Mouse (Mus musculus): ENCODE data around the gene AW011738. TPM values are rescaled to one million over a fixed set of nuclear protein-coding genes. Genes with fewer than 3 reads are reported as not detected.

Gene AW011738
- total RNA-seq (2021) = 1 to 10 TPM; 2.6 to 3.5 TPM
- long read RNA-seq, experiment 1, partial matches to known transcripts = 0 of 2 reads
- long read RNA-seq, experiment 1, other reads (novel, unspliced or antisense) = 0 of 2 reads
- long read RNA-seq, experiment 2, partial matches to known transcripts = 0 of 3 reads
- long read RNA-seq, experiment 2, other reads (novel, unspliced or antisense) = 1 of 3 reads

DNA sequence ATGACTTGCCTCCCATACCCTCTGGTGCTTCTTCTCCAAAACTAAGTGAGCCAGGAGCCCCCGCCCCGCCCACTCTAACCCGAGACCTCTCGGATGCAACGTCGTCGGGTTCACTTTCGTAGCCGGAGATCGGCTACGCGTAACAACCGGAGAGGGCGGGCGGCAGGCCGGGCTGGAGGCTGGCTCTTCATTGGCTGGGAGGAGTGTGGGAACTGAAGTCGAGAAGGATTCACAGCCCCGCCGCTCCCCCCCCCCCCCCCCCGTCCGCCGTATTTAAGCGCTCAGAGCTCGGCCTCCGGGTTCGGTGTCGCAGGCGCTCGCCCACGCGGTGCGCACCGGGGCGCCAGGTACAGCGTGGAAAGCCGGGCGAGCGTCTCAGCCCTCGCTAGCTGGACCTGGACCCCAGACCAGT is at the start of gene AW011738:
AW011738 (plus strand) TSS at position 304 of the 412 bp plus-strand sequence.
- DNase-seq = peak; percentile 79

DNA sequence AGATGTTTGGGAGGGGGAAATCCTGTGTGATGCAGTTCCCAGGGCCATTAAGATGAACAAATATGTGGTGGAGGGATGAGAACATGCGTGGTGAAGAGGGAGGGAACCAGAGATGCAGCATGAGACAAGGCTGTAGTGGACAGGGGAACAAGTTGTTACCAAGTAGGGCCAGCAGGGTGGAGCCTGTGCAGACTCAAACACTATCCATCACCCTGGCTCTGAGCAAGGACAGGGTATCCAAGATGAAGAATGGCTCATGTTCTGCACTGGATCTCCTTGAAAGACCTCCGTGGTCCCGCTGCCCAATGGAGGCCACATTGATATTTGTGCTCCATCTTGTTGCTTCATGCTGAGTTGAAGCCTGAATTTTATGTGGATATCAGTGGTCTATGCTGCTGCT is 48.3 kb upstream of the AW011738 start:
- no peak for DNase-seq

DNA sequence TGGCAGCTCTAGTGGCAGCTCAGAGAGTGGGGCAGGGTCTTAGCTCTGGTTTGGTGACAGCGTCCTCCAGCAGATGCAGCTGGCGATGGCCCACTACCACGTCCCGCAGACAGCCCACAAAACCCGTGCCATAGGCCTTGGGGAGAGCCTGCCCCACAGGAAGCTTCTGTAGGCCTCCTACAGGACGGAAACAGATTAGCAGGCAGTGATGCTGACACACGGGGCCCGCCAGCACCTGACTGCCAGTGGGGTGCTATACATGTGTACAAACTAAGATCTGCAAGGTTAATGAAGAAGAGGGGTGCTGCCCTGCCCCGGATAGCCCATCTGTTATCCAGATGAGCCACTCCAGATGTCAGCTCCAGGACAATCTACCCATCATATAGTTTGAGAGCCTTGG is 36.6 kb upstream of the AW011738 start:
- DNase-seq = peak; percentile 1

DNA sequence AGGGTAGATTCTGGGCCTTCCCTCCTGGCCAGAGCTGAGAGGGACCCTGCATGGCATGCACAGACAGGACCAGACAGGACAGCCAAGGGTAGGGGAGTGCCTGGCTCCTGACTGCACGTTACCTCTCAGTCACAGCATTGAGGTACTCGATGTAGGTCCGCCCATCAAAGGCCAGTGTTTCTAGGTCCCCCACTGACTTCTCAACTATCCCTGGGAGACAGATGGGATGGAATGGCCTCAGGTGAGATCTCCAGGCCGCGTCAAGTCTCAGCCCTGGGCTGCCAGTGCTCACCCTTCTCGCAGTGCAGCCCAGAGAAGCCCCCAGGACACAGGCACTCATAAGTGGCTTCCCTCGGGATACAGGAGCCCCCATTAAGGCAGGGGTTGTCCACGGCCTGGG is 34.5 kb upstream of the AW011738 start:
- DNase-seq = no peak

DNA sequence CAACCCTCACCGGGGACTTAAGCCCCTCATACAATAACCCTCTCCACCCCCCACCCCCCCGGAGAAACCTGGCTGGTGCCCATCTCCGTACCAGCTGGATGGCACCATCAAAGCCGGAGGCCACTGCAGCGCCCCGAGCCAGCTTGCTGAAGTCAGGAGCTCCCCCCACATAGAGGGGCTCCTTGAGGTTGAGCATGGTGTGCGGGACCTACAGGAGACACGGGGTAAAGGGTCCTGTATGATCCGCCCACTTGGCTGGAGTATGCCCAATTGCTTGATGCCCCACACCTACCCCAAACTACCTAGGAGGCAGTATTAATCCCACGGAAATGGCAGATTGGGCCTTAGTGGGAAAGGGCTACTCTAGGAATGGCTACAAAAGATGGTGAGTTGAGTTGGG is 34.0 kb upstream of the AW011738 start:
- DNase-seq = no peak

DNA sequence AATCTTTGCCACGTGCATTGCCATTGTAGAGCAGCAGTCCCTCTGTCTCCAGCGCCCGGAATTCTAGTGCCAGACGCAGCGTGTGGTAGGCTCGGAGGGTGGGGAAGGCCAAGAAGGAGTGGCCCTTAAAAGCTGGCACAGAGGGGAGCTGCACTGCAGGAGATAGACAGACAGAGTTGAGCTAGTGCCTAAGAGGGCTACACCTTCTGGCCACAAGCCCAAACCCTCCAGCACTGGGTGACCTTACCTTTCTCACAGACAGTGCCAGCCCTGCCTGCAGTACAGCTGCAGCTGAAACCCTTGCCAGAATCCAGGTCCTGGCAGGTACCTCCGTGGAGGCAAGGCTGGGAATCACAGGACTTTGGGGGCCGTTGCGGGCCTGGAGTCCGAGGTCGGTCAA is 31.3 kb upstream of the AW011738 start:
- no peak for DNase-seq

DNA sequence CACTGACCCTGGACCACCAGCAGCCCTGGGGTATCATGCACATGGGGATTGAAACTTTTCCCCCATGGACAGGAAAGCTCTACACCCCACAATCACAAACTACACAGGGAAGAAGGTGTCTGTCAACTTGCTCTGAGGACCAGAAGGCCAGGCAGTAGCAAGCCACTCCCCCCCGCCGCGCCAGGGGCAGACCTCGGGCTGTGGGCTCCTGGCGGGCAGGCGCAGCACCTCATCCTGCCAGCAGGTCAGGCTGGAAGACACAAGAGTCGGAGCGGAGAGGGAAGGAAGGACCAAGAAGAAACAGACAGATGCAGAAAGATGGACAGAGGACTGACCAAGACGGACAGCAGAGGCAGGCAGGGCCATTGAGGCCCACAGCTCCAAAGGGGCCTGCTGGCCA is 25.5 kb upstream of the AW011738 start:
- no peak for DNase-seq

DNA sequence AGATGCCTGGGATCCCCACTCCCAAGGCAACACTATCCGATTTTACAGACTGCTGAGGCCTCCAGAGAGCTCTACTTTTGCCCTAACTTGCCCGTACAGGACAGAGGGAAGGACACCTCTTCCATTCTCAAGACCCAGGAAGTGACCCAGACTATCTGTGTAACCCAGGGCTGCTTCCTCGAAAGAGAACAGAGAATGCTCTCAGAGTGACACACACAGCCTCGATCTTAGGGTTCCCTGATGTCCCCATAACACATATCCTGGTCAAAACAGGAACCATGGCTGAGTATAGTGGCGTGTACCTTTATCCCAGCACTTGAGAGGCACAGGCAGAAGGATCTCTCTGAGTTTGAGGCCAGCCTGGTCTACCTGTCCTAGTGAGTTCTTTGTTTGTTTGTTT is 19.4 kb upstream of the AW011738 start:
- DNase-seq = no peak

DNA sequence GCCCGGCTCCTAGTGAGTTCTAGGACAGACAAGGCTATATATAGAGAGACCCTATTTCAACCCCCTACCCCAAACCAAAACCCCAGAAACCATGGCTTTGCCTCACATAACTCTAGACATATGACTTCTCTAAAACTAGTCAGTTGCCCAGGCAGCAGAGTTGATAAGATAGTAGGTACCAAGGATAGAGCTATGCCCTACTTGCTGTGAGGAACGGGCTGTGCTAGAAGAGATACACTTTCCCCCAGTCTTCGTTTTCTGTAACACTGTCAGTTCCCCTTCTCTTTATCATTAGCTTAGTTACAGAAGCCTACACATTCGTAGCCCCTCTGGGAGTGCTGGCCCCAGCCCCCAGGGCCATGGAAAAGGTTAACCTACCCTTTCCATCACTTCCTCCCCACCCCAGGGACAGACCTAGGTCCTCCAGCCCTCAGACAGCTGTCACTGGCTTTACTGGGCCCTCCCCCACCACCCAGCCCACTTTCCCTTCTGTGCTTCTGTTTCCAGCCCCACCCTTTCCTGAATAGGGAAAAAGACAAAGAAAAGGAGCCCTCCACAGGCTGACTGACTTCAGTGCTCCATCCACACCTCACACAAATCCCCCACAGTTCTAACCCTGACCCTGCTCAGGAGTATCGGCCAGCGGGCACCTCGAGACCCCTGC is 18.7 kb upstream of the AW011738 start:
- DNase-seq = no peak

DNA sequence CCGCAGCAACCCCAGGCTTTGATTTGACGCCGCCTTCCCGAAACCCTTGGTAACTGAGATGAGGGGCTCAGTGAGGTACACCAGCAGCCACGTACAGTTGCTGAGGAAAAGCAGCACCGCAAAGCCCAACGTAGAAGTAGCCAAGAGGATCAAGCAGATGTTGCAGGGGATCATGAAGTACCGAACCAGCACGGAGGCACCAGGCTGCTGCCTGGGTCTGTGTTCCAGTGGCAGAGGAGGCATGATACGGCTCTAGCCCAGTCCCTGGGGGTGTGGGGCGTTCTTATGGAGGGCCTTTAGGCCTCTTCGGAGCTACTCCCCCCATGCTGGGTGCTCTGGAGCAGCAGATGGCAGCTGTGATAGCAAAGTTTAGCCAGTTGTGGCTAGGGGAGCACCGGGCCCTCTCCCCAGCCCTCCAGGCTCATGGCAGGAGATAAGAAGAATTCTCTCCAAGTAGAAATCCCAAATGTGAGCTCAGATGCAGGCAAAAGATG is 17.6 kb upstream of the AW011738 start:
- DNase-seq = no peak

DNA sequence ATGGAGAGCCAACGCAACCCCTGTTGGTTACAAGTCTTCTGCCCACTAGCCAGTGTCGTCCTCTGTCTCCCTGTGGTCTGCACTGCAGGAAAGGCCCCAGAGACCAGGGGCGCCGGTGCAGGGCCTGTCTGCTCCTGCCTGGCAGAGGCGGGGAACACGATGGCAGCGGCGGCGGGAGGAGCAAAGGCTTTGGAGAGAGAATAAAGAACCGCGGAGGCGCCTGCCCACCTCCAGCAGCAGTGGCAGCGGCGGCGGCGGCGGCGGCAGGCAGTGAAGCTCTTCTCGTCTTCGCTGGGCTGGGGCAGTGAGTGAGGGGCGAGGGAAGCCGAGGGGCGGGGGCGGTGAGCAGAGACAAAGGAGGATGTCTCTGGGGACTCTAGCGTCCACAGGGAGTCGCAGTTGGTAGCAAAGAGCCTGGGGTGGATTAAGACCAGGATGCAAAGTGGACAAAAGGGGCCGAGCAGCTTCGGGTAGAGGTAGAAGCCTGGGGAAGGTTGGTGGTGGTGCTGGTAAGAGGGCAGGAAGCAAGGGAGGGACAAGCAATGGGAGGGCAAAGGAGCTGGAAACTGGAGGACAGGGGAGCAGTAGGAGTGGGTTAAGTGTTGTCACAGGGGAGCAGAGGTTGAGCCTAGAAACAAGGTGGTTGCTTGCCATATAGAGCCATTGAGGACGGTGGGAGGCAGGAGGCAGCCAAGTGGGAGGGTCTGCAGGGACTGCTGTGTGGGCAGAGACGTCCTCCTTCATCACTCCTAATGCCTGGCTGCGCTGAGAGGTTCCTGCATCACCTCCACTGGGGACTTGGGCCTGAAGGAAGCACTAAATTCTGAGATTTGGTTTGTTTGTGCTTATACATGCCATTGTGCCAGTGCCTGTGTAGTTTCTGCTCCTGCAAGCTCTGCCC is 16.9 kb upstream of the AW011738 start:
- peak; percentile 50 for DNase-seq

DNA sequence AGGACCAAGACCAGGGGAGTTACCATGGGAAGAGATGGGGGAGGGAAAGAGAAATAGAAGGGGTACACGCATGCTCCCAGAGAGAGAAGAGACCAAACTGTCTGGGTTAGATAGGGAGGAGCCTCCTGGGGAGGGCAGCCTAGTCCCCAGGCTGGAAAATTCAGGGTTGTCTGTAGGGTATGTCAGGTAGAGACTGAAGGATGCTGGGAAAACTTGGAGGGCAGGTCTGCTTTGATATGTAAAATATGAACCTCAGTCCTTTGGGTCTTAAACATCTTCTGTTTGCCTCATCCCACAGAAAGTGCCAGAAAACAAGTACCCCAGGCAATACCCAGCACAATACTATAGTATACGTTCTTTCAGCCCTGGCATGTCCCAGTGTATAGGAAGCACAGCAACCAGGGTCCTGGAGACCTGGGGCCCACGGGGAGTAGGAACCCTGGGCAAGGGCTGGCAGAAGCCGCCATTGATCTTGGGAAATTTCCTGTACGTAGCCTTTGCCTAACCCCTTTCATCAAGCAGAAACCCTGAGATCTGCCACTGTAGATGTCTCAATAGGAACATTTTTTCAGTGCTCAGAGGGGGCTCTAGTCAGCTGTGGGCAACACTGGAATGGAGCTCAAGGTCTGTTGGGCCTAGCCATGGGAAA is 14.8 kb upstream of the AW011738 start:
- DNase-seq = no peak

DNA sequence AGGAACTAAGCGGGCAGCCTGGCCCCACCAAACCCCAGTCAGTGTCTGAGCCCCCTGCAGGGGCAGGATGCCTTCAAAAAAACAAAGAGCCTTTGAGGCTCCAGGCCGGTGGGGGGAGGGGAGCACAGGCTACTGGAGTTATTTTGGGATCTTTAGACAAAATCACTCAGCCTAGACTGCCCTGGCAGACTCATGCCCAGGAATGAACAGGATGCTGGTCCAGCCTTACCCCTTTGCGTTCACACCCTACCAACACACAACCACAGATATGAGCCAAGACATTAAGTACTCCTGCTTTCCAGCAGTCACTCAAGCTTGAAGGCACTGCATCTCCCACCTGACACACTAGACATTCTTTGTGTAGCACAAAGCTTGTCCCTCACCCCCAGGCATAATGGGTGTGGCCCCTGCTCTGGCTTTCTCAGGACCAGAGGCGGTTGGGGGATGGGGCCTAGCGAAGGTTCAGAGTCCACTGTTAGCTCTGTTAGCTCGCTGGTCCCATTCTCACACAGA is 14.2 kb upstream of the AW011738 start:
- no peak for DNase-seq

DNA sequence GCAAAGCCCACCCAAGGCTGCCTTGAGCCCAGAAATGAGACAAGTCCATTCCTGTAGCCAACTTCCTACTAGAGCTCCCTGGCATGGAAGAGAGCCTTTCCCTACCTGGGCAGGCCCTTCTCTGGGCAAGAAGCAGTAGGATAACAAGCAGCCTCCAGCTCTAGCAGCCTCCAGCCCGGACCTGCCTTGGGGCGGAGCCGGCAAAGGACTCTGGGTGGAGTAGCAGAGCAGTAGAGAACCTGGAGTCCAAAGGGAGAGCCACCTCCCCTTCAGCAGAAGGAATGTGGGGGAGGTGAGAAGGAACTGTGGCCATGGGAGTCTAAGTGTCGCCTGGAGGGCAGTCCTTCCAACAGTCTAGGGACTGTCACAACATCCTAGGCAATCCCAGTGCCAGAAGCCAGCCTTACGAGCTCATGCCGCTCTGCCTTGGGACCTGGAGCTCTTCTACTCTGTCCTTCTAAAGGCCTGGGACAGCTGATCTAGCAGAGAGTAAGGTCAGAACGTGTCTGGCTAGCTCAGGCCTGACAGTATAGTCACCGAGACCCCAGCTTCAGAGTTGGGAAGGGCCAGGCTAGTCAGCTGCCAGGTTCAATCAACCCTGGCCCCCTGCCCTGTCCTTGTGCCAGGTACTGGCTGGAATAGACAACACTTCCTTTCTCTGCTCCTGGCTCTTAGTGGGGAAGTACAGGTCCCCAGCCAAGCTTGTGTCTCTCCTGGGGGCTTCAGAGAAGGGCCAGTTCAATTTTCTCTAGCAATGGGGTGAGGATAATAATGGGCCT is 10.5 kb upstream of the AW011738 start:
- DNase-seq = peak; percentile 64

DNA sequence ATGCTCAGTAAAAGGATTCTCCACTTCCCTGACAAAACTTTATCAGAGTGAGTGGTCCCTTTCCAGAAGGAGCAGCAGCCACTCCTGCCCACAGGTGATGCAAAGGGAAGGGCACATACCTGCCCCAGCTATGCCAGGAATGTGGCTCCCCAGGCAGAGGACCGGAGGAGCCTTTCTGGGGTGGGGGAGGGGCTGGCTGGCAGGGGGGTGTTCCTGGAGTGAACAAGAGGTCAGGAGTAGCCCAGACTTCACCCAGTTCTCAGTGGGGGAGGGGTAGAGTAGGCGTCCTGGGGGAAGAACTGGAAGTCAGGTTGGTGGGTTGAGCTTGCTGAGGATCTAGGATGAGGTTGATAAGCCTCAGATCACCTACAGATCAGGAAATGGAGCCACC is 9.9 kb upstream of the AW011738 start:
- DNase-seq = no peak

DNA sequence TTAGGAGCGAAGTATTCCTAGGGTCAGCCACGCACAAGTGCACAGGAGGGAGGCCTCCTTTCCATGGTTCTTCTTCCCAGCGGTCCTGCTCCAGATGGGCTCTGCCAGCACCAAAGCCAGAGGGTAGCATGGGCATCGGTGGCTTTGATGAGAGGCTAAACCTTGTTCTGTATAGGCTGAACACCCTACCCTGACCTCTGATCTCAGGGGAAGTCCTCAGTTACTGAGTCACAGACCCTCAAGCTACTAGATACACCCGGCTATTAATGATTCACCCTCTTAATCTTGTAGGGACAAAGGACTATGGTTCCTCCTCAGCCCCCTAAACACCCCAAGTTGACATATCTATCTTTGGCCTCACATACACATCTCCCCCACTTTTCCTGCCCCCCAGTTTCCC is 9.2 kb upstream of the AW011738 start:
- no peak for DNase-seq

DNA sequence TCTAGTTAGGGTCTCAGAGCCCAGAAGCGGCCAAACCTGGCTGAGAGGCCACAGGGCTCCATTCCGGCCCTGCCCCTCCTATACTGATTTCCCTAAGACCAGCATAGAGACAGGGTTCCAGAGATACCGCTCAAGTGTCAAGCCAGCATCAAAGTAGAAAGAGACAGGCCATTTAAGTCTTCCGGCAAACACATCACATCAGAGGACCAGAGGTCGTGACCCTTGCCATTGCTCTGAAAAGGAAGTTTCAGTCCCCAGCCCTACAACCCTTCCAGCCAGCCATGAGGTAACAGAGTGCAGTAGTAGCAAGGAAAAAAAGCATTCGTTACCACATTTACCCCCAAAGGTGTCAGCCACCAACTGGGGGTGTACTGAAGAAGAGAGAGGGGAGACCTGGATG is 8.8 kb upstream of the AW011738 start:
- no peak for DNase-seq

DNA sequence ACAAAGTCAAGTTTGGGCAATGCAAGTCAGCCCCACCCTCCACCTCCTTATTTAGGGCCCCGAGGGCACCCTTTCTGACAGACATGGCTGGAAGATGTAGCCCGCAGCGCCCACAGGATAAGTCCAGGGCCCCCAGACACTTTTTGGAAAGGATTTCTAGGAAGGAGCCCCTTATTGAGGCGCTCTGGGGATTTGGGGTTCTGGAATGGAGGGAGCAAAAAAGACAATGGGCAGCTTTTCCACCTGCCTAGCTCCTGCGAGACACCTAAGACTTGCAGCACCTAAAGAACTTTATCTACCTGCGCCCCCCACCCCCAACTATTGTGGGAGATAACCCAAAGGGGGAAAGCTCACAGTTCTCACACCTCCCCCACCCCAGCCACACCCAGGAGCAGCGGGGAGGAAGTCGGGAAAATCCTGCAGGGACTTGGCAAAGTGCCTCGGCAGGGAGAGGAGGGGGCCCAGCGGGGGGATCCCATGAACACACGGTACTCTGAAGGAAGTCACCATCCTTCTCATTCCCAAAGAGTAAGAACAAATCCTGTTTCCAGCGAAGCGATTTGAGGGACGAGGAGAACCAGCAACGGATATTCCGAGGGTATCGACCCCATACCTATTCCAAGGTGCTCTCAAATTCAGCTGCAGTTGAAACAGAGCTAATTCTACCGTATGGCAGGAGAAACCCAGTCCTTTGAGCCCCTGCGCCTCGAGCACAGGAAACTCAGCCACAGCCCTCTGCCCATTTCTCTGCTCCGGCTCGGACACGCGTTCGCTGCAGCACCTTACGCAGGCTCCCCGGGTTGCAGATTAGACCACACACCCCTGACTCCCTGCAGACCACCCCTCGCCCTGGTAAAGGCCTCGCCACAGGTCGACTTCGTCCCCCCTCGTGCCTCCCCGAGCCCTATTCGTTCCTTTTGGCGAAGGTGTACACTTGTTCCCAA is 6.9 kb upstream of the AW011738 start:
- peak; percentile 60 for DNase-seq

DNA sequence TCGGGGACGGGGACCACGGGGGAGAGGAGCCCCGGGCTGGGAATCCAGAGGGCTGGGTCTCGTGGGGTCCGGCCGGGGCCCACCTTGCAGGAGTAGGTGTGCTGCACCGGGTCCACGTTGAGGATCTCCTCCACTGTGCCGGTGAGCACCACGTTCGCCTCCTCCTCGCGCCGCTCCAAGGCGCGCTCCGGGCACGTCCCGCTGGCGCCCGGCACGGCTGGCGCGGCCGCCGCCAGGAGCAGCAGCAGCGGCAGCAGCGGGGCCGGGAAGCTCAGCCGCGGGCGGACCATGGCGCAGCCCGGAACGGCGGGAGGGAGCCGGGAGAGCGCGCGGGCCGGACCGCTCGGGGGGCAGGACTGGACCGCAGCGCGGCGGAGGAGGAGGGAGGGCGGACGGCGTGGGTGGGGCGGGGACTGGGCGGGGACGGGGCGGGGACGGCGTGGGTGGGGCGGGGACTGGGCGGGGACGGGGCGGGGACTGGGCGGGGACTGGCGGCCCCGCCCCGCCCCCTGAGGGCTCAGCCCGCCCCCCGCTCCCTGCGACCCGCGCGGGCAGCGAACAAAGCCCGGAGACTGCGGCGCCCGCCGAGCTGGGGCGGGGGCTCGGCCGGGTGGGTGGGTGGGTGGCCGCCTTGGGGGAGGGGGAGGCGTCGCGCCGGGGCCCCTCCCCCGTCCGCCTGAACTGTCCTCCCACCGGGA is 5.8 kb upstream of the AW011738 start, which contains the start of gene Agrn:
Agrn (minus strand) TSS at position 358 of the 698 bp plus-strand sequence.
- DNase-seq = peak; percentile 86

DNA sequence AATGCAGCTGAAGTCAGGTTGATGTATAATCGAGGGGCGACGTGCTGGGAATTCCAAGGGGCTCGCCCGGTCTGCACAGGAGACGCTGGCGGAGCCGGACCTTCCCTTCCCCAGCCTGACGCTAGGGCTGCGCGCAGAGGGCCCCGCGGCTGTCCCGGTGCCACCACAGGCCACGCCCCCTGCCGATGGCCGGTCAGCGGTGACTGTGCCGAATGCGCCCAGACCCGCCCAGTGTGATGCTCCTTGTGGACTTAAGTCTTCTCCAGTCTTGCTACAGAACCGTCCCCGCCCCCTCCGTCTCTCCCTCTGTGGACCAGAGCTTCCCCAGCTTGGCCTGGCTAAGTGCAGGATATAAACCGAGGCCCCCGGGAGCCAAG is 5.3 kb upstream of the AW011738 start:
- peak; percentile 93 for DNase-seq
